ENCODE assay signal across 8 mouse cellular contexts in the genomic region with DNA sequence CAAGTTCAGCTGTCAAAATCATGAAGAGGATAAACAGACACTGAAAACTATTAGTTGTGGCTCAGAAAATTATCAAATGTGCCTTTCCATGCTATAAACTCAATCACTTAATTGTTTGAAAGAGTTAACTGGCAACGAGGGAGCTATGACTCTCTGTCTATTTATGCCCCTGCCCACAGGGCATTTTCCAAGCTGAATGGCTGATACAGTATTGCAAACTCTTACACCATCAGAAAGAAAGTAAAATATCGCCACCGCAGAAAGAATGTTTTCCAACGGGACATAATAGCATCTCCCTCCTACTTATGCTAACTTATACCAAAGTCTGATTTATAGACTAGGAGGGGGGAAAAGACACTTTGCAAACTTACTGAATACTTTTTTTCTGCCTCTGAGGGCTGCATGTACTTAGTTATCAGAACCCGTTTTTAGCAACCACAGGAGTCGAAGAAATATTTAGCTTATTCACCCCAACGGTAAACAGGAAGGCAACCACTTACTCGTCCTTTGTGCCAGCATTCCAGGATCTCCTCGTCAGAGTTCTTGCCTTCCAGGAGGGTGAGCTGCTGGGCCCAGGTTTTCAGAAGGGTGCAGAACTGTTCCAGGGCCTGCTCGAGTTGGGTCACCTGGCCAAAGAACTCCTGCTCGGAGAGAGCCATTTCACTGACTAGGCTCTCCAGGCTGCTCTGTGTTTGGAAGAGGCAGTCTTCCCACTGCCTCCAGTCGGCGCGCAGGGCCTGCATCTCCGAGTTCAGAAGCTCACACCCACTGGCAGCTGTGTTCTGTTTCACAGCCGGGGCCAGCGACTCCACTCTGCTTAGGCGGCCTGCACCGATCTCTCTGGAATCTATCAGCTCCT.
A peak's percentile ranks its signal among the peaks of the same experiment; 100 is the strongest.
DNase-seq lines count a peak whose midpoint lies in the region; ATAC-seq lines count a peak whose summit lies in the region.

No protein-coding gene starts in this region.

- peaks cover 8% of the 10 kb centered on the region; the same call in 1 of the 2 replicates for H3K4me1 ChIP-seq in heart, embryonic 10.5 days
- no peaks in the 10 kb centered on the region for H3K4me1 ChIP-seq in kidney, embryonic 14.5 days (ENCODE audit: control insufficient read depth, insufficient read depth, low read length)
- peaks cover 25% of the 10 kb centered on the region for H3K4me1 ChIP-seq in limb, embryonic 12.5 days (replicated peaks)
- no peaks in the 10 kb centered on the region for H3K4me1 ChIP-seq in neural tube, embryonic 11.5 days (ENCODE audit: control insufficient read depth, insufficient read depth, low read length)

- H3K9me3 ChIP-seq in heart, embryonic 10.5 days: no peaks in the 10 kb centered on the region
- H3K9me3 ChIP-seq in kidney, embryonic 14.5 days (ENCODE audit: control insufficient read depth, low read length): peaks cover 4% of the 10 kb centered on the region; the same call in 1 of the 2 replicates
- H3K9me3 ChIP-seq in limb, embryonic 12.5 days: peaks cover 10% of the 10 kb centered on the region
- H3K9me3 ChIP-seq in neural tube, embryonic 11.5 days (ENCODE audit: control insufficient read depth, low read length): no peaks in the 10 kb centered on the region

- WGBS in heart, embryonic 10.5 days: 24% methylated on average over 19 of the region's 19 CpGs
- 43% methylated on average over 19 of the region's 19 CpGs for WGBS in kidney, embryonic 14.5 days
- 20% methylated on average over 19 of the region's 19 CpGs for WGBS in limb, embryonic 12.5 days
- 51% methylated on average over 19 of the region's 19 CpGs for WGBS in neural tube, embryonic 11.5 days

- ATAC-seq in kidney, embryonic 14.5 days (ENCODE audit: low FRiP score, low TSS enrichment): peak; percentile 85
- ATAC-seq in limb, embryonic 12.5 days (ENCODE audit: insufficient number of reproducible peaks, insufficient read depth, low FRiP score, low TSS enrichment, low read depth): peak; percentile 95
- no peak for ATAC-seq in neural tube, embryonic 11.5 days (ENCODE audit: insufficient read depth, low FRiP score, low TSS enrichment)

- H3K4me2 ChIP-seq in kidney, embryonic 14.5 days (replicated peaks; ENCODE audit: low read depth, low read length): peak overlapping the region; percentile 19
- peak overlapping the region; percentile 48 for H3K4me2 ChIP-seq in limb, embryonic 12.5 days
- no peak overlapping the region for H3K4me2 ChIP-seq in neural tube, embryonic 11.5 days (ENCODE audit: low read depth)

- no peaks in the 10 kb centered on the region for H3K36me3 ChIP-seq in heart, embryonic 10.5 days
- no peaks in the 10 kb centered on the region for H3K36me3 ChIP-seq in kidney, embryonic 14.5 days (ENCODE audit: control insufficient read depth, insufficient read depth, low read length)
- no peaks in the 10 kb centered on the region for H3K36me3 ChIP-seq in limb, embryonic 12.5 days
- no peaks in the 10 kb centered on the region for H3K36me3 ChIP-seq in neural tube, embryonic 11.5 days (ENCODE audit: control insufficient read depth, insufficient read depth, low read length)

- DNase-seq in adrenal gland, postnatal 14 days: peak; percentile 48
- peak; percentile 79 for DNase-seq in fibroblast of lung, adult 2 months (ENCODE audit: low read depth)
- peak; percentile 87 for DNase-seq in heart, embryonic 10.5 days (ENCODE audit: low spot score)
- DNase-seq in neural tube, embryonic 11.5 days (ENCODE audit: low spot score): peak; percentile 46
- peak; percentile 34 for DNase-seq in urinary bladder, adult 2 months (ENCODE audit: low spot score)
- no peak for DNase-seq in B cell, adult 2 months

- H3K27me3 ChIP-seq in heart, embryonic 10.5 days (ENCODE audit: insufficient read depth, poor library complexity, severe bottlenecking): no peaks in the 10 kb centered on the region
- no peaks in the 10 kb centered on the region for H3K27me3 ChIP-seq in kidney, embryonic 14.5 days (ENCODE audit: control insufficient read depth, insufficient read depth, low read length)
- H3K27me3 ChIP-seq in limb, embryonic 12.5 days: no peaks in the 10 kb centered on the region; the same call in 1 of the 2 replicates
- no peaks in the 10 kb centered on the region for H3K27me3 ChIP-seq in neural tube, embryonic 11.5 days (ENCODE audit: control insufficient read depth, insufficient read depth, low read length)

- peak overlapping the region; percentile 55 for H3K4me3 ChIP-seq in heart, embryonic 10.5 days
- H3K4me3 ChIP-seq in kidney, embryonic 14.5 days (ENCODE audit: low read length): peak overlapping the region; percentile 22; the same call in 1 of the 2 replicates
- peak overlapping the region; percentile 31 for H3K4me3 ChIP-seq in limb, embryonic 12.5 days (replicated peaks)
- H3K4me3 ChIP-seq in neural tube, embryonic 11.5 days (ENCODE audit: low read depth, low read length): no peak overlapping the region

- peak overlapping the region; percentile 18 for H3K9ac ChIP-seq in kidney, embryonic 14.5 days (ENCODE audit: low read depth, low read length)
- no peak overlapping the region; the same call in 1 of the 2 replicates for H3K9ac ChIP-seq in limb, embryonic 12.5 days (replicated peaks)
- H3K9ac ChIP-seq in neural tube, embryonic 11.5 days (ENCODE audit: low read length): no peak overlapping the region

- H3K27ac ChIP-seq in heart, embryonic 10.5 days: peak overlapping the region; percentile 91
- peak overlapping the region; percentile 76; the same call in 1 of the 2 replicates for H3K27ac ChIP-seq in kidney, embryonic 14.5 days (ENCODE audit: low read depth, low read length)
- H3K27ac ChIP-seq in limb, embryonic 12.5 days: peak overlapping the region; percentile 92
- H3K27ac ChIP-seq in neural tube, embryonic 11.5 days (ENCODE audit: low read depth, low read length): no peak overlapping the region

Comparison
In these comparisons a context has a peak if more than half of its experiments do, and no peak if none do; other contexts are left out.
1. DNase-seq: peak in adrenal gland, postnatal 14 days (single experiment), fibroblast of lung, adult 2 months (single experiment), heart, embryonic 10.5 days (single experiment), neural tube, embryonic 11.5 days (single experiment) and urinary bladder, adult 2 months (single experiment); none in B cell, adult 2 months (0 of 2).